Mouse (Mus musculus) kidney, postnatal 14 days (tissue): ENCODE data around the gene Bid.
"Not testable (repeated sequence)": the region's sequence is repeated elsewhere in the genome, so short reads cannot be mapped to it uniquely, and the experiment has no call there.

ENCODE experiments used
- DNase-seq: peaks from one replicate; pipeline ENCODE4 v3.0.0; 2022; ENCODE audit warnings: mixed read lengths

Bid gene

DNA sequence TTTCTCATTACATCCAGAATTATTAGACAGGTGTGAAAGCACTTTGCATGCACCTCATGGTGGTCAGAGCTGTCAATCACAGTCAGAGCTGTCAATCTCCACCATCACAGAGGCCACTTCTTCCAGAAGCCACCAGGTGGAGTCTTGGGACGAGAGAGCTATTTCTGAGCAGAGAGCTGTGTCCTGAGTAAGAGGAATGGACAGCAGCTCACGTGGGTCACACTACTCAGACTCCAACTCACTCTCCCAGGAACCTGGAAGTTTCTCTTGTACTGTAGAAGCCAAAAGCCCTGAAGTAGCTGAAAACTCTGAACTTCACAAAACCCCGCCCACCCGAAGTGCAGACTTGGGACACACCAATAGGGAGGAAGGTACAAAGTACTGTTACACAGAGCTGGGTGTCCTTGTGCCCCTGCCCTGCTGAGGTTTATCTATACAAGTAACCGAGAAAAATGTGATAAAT, 13.2 kb downstream of the Bid start:
- peak; percentile 81 for DNase-seq

- no peak for DNase-seq
Observed at GRCm38 (mm10) chr6:120901776-120902645, 14.6 kb downstream of the Bid start.

- peak; percentile 48 for DNase-seq
Observed at GRCm38 (mm10) chr6:120898188-120898833, 18.3 kb downstream of the Bid start.

DNA sequence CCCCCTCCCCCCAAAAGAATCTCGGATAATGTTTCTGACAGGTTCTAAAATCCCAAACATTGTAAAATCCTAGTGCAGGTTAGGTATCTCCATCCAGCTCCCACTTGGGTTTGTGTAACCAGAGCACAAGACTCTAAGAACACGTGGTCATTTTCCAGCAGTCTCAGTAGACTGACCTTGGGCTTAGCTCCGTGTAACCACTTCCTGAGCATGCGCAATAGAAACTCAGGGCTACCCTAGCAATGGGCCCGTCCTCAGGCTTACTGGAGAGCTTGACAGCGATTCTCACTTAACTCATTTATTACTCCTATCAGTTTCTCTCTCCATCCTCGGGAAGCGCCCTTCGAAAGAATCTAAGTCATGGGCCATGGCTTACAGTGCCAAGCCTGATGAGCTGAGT, 22.1 kb downstream of the Bid start:
- no peak for DNase-seq

GRCm38 (mm10) chr6:120894089-120894488, 22.6 kb downstream of the Bid start:
- no peak for DNase-seq

DNA sequence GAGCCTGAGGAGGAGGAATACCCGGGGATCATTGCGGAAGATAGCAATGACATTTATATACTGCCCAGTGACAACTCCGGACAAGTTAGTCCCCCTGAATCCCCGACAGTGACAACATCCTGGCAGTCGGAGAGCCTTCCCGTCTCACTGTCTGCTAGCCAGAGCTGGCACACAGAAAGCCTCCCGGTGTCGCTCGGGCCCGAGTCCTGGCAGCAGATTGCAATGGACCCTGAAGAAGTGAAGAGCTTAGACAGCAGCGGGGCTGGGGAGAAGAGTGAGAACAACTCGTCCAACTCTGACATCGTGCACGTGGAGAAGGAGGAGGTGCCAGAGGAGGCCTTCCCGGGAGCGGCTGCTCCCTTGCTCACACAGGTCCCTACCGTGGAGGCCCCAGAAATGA, 30.0 kb downstream of the Bid start:
- DNase-seq = no peak

GRCm38 (mm10) chr6:120884436-120884835, 32.2 kb downstream of the Bid start:
- DNase-seq = no peak

DNA sequence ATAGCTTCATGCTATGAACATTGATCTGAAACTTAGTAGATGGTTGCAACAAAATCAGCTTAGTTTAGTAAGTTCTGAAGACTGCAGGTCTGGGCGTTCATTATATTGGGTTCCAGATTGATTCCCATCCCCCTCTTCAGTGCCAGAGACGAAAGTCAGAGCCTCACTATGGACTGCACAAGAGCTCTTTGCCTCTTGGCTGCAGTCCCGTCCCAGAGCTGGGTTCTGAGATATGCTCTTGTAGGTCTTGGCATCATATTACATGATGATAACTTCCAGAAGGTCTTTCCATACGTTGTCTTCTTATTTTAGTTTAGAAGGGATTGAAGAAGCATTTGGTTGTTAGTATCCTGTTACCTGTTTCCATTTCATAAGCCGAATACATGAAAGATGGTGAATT, 37.6 kb downstream of the Bid start:
- DNase-seq = no peak

- no peak for DNase-seq
Observed at GRCm38 (mm10) chr6:120873874-120874273, 42.8 kb downstream of the Bid start.

- DNase-seq = no peak
Observed at GRCm38 (mm10) chr6:120871286-120871685, 45.4 kb downstream of the Bid start.

DNA sequence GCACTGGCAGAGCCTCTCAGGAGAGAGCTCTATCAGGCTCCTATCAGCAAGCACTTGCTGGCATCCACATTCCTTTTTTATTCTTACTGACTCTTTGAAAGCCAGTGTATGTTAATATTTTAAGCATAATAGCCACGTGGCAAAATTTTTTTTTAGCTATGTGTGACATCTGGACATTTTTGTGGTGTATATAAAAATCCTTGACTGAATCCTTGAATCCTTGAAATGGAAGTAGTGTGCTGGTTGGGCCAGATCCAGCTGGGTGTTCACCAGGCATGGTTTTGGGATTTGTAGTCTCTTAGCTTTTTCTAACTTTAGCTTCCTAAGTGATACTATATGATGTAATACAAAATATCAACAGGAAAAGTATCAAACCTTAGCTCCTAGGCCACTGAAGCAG, 47.8 kb downstream of the Bid start:
- no peak for DNase-seq

- no peak for DNase-seq
Observed at GRCm38 (mm10) chr6:120866051-120866814, 50.4 kb downstream of the Bid start.

DNA sequence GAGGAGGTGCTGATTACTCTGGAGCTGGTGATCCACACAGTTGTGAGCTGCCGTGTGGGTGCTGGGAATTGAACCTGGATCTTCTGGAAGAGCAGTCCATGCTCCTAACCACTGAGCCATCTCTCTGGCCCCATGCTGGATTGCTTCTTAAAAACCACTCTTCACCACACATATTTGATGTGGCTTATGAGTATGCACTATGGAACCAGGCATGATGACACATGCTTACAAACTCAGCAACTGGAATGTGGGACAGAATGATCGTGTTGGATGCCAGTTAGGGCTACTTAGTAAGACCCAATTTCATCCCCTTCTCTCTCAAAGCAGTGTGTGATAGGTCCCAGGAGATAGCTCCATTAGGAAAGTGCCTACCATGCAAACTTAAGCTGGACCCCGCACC, 56.6 kb downstream of the Bid start:
- DNase-seq = no peak

- DNase-seq = no peak
Observed at GRCm38 (mm10) chr6:120858217-120858711, 58.4 kb downstream of the Bid start.

- DNase-seq = peak; percentile 12
Observed at GRCm38 (mm10) chr6:120854413-120854812, 62.2 kb downstream of the Bid start.

DNA sequence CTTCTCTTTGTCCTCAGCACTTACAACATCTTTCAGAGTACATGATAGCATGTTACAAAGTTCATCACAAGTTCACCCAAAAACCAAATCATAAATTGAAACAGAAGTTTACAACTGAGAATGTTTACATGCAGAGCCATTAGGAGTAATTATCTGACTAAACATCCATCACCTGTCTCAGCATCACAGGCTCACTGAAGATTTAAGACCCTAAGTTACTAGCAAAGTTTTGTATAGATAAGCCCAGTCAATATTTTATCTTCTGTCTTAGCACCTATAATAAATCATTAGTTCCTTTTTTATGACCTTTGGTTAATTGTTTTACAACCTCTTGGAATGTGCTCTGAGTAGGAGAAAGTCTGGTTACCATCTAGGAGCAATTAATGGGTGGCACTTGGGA, 65.9 kb downstream of the Bid start:
- DNase-seq = not testable (repeated sequence)
